Mouse (Mus musculus) liver, adult 2 months (tissue): ENCODE measurements around the gene Olfr1394. TPM values are rescaled to one million over a fixed set of nuclear protein-coding genes. Genes with fewer than 3 reads are reported as not detected.

ENCODE experiments used
- DNase-seq: peaks from one replicate; pipeline ENCODE4 v3.0.0-alpha.2; 2011; ENCODE audit warnings: low read depth, low spot score; ENCODE audit errors: extremely low read depth
- H3K27ac ChIP-seq: fragments of 200-500 bp; replicated peaks from 2 replicates; pipeline ENCODE4 v1.5.1; 2012; ENCODE audit warnings: low read depth, mild to moderate bottlenecking, control low read depth, inconsistent platforms, low read length; ENCODE audit not compliant: insufficient read depth
- H3K27me3 ChIP-seq: fragments of 200-500 bp; 2 replicates; pipeline ENCODE4 v1.6.1; 2012; ENCODE audit warnings: mild to moderate bottlenecking, moderate library complexity, low read length, inconsistent platforms; ENCODE audit not compliant: control insufficient read depth, insufficient read depth
- H3K36me3 ChIP-seq: fragments of 200-500 bp; 2 replicates; pipeline ENCODE4 v1.6.1; 2012; ENCODE audit warnings: low read length, inconsistent platforms; ENCODE audit not compliant: control insufficient read depth, insufficient read depth
- H3K4me1 ChIP-seq: fragments of 200-500 bp; 2 replicates; pipeline ENCODE4 v1.6.1; 2011; ENCODE audit warnings: low read length; ENCODE audit not compliant: control insufficient read depth, insufficient read depth
- H3K4me3 ChIP-seq: fragments of 200-500 bp; 2 replicates; pipeline ENCODE4 v1.5.1; 2011; ENCODE audit warnings: low read depth, mild to moderate bottlenecking, control low read depth, low read length, moderate library complexity; ENCODE audit not compliant: insufficient read depth
- H3K79me2 ChIP-seq: fragments of 200-500 bp; 2 replicates; pipeline ENCODE4 v1.6.1; 2012; ENCODE audit warnings: inconsistent platforms, mild to moderate bottlenecking, low read length, moderate library complexity; ENCODE audit not compliant: control insufficient read depth, insufficient read depth
- H3K9ac ChIP-seq: fragments of 200-500 bp; 2 replicates; pipeline ENCODE4 v1.6.1; 2012; ENCODE audit warnings: low read depth, mild to moderate bottlenecking, control low read depth, inconsistent platforms, low read length
- CTCF ChIP-seq: fragments of 200-500 bp; IDR thresholded peaks from 2 replicates; pipeline ENCODE4 v1.5.1; 2011; ENCODE audit warnings: low read depth, low read length, control low read depth
- POLR2A ChIP-seq: fragments of 200-500 bp; IDR thresholded peaks from 2 replicates; pipeline ENCODE4 v1.6.1; 2011; ENCODE audit warnings: low read length, control low read depth; ENCODE audit not compliant: insufficient read depth; ENCODE audit errors: extremely low read depth
- WGBS: fragments of 180-500 bp; shearing (Covaris S2); methylation state at CpG from one replicate; pipeline ENCODE4 v1.1.7; 2018; 5-methylcytosine and 5-hydroxymethylcytosine counted together
- polyA plus RNA-seq: library from polyadenylated mRNA; depleted of rRNA; stranded (reverse); fragments of >200 nt; gene quantifications from 2 replicates; pipeline ENCODE4 v1.2.3, GENCODE M21; 2012
- total RNA-seq: library from RNA; depleted of rRNA; stranded (reverse); fragments of >200 nt; gene quantifications from 2 replicates; pipeline ENCODE4 v1.2.3, GENCODE M21; 2014

The Olfr1394 gene
- total and polyA plus RNA-seq, 2 experiments = not detected

- peaks cover 5% of the 10 kb centered on the region for H3K4me1 ChIP-seq
- no peak overlapping the region for H3K4me3 ChIP-seq
- TF ChIP-seq POLR2A (no peak), CTCF (no peak)
- H3K36me3 ChIP-seq = no peaks in the 10 kb centered on the region; the same call in 1 of the 2 replicates
- H3K79me2 ChIP-seq = peaks cover 7% of the 10 kb centered on the region; the same call in 1 of the 2 replicates
- no peak overlapping the region for H3K9ac ChIP-seq
- H3K27me3 ChIP-seq = no peaks in the 10 kb centered on the region
- DNase-seq = no peak
- H3K27ac ChIP-seq = no peak overlapping the region
Measured at GRCm38 (mm10) chr11:49200666-49201065, 46.5 kb downstream of the Olfr1394 start.

GRCm38 (mm10) chr11:49201142-49201541, 47.0 kb downstream of the Olfr1394 start:
- H3K79me2 ChIP-seq = peaks cover 7% of the 10 kb centered on the region; the same call in 1 of the 2 replicates
- no peak overlapping the region for H3K9ac ChIP-seq
- no peaks in the 10 kb centered on the region; the same call in 1 of the 2 replicates for H3K36me3 ChIP-seq
- peaks cover 5% of the 10 kb centered on the region for H3K4me1 ChIP-seq
- DNase-seq = no peak
- no peak overlapping the region for H3K27ac ChIP-seq
- TF ChIP-seq CTCF = no peak
- no peak for TF ChIP-seq POLR2A
- no peaks in the 10 kb centered on the region for H3K27me3 ChIP-seq
- H3K4me3 ChIP-seq = no peak overlapping the region

DNA sequence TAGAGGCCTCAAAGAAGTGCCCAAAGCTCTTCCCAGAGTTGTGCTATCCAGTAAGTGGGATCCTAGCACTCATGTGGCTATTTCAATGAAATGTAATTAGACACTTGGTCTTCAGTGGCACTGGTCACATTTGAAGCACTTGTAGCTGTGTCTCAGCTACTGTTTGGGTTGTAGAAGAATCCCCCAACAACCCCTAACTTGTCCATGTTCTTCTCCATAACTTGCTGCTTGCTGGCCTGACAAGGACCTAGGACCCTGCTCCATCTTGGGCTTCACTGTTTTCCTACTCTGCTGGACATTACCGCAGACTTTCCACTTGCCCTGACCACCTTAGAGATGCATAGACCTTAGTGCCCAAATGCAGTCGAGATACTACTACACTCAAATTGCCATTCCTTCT, 47.9 kb downstream of the Olfr1394 start:
- Histone ChIP-seq H3K79me2 (peaks cover 11% of the 10 kb centered on the region; the same call in 1 of the 2 replicates), H3K4me1 (peaks cover 5% of the 10 kb centered on the region), H3K9ac (peak overlapping the region; percentile 89), H3K27me3 (no peaks in the 10 kb centered on the region), H3K4me3 (peak overlapping the region; percentile 65), H3K27ac (peak overlapping the region; percentile 98), H3K36me3 (peaks cover 3% of the 10 kb centered on the region)
- no peak for TF ChIP-seq POLR2A
- no peak for TF ChIP-seq CTCF
- 11% methylated on average over 2 of the region's 2 CpGs for WGBS
- DNase-seq = peak; percentile 52

- H3K4me1 ChIP-seq = peaks cover 5% of the 10 kb centered on the region
- H3K9ac ChIP-seq = peak overlapping the region; percentile 89
- 1% methylated on average over 10 of the region's 10 CpGs for WGBS
- DNase-seq = peak; percentile 68
- H3K36me3 ChIP-seq = peaks cover 3% of the 10 kb centered on the region
- TF ChIP-seq POLR2A (no peak), CTCF (no peak)
- peak overlapping the region; percentile 65 for H3K4me3 ChIP-seq
- H3K27me3 ChIP-seq = no peaks in the 10 kb centered on the region
- H3K27ac ChIP-seq = peak overlapping the region; percentile 98
- H3K79me2 ChIP-seq = peaks cover 11% of the 10 kb centered on the region; the same call in 1 of the 2 replicates
Measured at GRCm38 (mm10) chr11:49202523-49203061, 48.4 kb downstream of the Olfr1394 start.

GRCm38 (mm10) chr11:49203129-49203768, 49.1 kb downstream of the Olfr1394 start, which contains the start of gene Zfp62:
Zfp62 (plus strand) TSS chr11:49203292.
- Histone ChIP-seq H3K4me3 (peak within 1 kb of the TSS; percentile 65), H3K4me1 (peaks cover 5% of the 10 kb centered on the region), H3K27me3 (no peaks in the 10 kb centered on the region), H3K36me3 (peaks cover 3% of the 10 kb centered on the region), H3K27ac (peak within 1 kb of the TSS; percentile 98), H3K79me2 (peaks cover 11% of the 10 kb centered on the region; the same call in 1 of the 2 replicates), H3K9ac (peak within 1 kb of the TSS; percentile 89)
- peak; percentile 65; the same call in 1 of the 2 replicates for TF ChIP-seq POLR2A
- no peak for TF ChIP-seq CTCF
- under 1% methylated on average over 47 of the region's 47 CpGs for WGBS
- DNase-seq = peak; percentile 90
